In the genomic region with DNA sequence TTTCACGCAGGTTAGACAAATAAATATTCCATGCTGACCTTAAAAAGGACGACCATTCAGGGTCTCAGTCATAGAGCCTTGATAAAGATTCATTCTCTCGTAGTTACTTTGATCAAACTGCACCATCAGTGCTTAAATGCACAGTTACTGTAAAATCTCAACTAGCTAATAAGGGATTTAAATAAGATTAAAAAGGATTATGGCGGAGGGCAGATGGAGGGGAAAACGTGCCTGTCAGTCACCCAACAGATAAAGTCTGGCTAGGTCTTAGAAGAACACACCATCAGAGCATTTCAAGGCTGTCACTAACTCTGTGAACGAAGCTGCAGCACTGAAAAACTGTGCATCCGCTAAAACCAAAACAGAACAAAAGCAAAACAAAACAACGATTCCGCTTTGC, we compare ENCODE assay signal across 32 mouse cellular contexts. TPM values are rescaled to one million over a fixed set of nuclear protein-coding genes. Genes with fewer than 3 reads are reported as not detected.
DNase-seq lines count a peak whose midpoint lies in the region; ATAC-seq and TF ChIP-seq lines count a peak whose summit lies in the region.
"Had no signal": no experiment of that assay in that cellular context is flagged by ENCODE, and none has a peak within 500 bp of the region (broad histone marks: within the 10 kb centered on the region; RNA-seq: fewer than 3 reads in every experiment).

No protein-coding gene starts in this region.

- peak overlapping the region; percentile 78; the same call in 1 of the 2 replicates for H3K4me2 ChIP-seq in hindbrain, embryonic 14.5 days (replicated peaks)
- H3K4me2 ChIP-seq in midbrain, embryonic 12.5 days (replicated peaks) = peak overlapping the region; percentile 73; the same call in 1 of the 2 replicates

- H3K9ac ChIP-seq in hindbrain, embryonic 14.5 days = no peak overlapping the region
- H3K9ac ChIP-seq in midbrain, embryonic 12.5 days (replicated peaks) = no peak overlapping the region
- H3K9ac ChIP-seq: forebrain, embryonic 13.5 days; liver, embryonic 15.5 days; lung, embryonic 15.5 days; neural tube, embryonic 12.5 days had no signal

- no peaks in the 10 kb centered on the region for H3K36me3 ChIP-seq in hindbrain, embryonic 14.5 days (replicated peaks; ENCODE audit: control insufficient read depth, insufficient read depth)
- H3K36me3 ChIP-seq in hindbrain, embryonic 10.5 days = no peaks in the 10 kb centered on the region
- H3K36me3 ChIP-seq in midbrain, embryonic 12.5 days = no peaks in the 10 kb centered on the region
- H3K36me3 ChIP-seq: G1E; limb, embryonic 10.5 days; liver, embryonic 15.5 days; lung, embryonic 15.5 days; neural tube, embryonic 12.5 days had no signal

- TF ChIP-seq CTCF in brain, embryonic 14.5 days (IDR thresholded peaks at IDR 0.05; ENCODE audit: borderline replicate concordance, extremely low read depth, insufficient read depth, insufficient read length) = no peak

- no peak for TF ChIP-seq POLR2A in brain, embryonic 14.5 days (IDR thresholded peaks at IDR 0.05; ENCODE audit: borderline replicate concordance, extremely low read depth, insufficient read depth, insufficient read length, poor library complexity, severe bottlenecking)

- 65% methylated on average over 9 of the region's 9 CpGs for WGBS in hindbrain, embryonic 14.5 days
- 75% methylated on average over 9 of the region's 9 CpGs for WGBS in hindbrain, embryonic 10.5 days
- WGBS in midbrain, embryonic 12.5 days = 48% methylated on average over 9 of the region's 9 CpGs

- H3K27me3 ChIP-seq in hindbrain, embryonic 14.5 days (ENCODE audit: control insufficient read depth, insufficient read depth, low read length) = peaks cover 14% of the 10 kb centered on the region
- H3K27me3 ChIP-seq in hindbrain, embryonic 10.5 days (ENCODE audit: insufficient read depth, poor library complexity, severe bottlenecking) = peaks cover 54% of the 10 kb centered on the region
- H3K27me3 ChIP-seq in midbrain, embryonic 12.5 days = peaks cover 62% of the 10 kb centered on the region
- H3K27me3 ChIP-seq: CH12.LX had no signal

- H3K9me3 ChIP-seq in hindbrain, embryonic 14.5 days (ENCODE audit: control insufficient read depth, low read length) = no peaks in the 10 kb centered on the region
- no peaks in the 10 kb centered on the region for H3K9me3 ChIP-seq in hindbrain, embryonic 10.5 days
- H3K9me3 ChIP-seq in midbrain, embryonic 12.5 days = no peaks in the 10 kb centered on the region
- H3K9me3 ChIP-seq: forebrain, embryonic 13.5 days; G1E; limb, embryonic 10.5 days; liver, embryonic 15.5 days; lung, embryonic 15.5 days; megakaryocyte, embryonic 14.5 days; neural tube, embryonic 12.5 days had no signal

- DNase-seq in hindbrain, embryonic 14.5 days (ENCODE audit: low spot score) = no peak
- DNase-seq in hindbrain, embryonic 10.5 days (ENCODE audit: low spot score) = no peak
- peak; percentile 42 for DNase-seq in brain, embryonic 14.5 days (ENCODE audit: low read depth)
- DNase-seq in retina, adult 2 months (ENCODE audit: low read depth, low spot score) = peak; percentile 76
- no peak for DNase-seq in thymus, postnatal 4 days
- no peak for DNase-seq in kidney, adult 9 months
- DNase-seq: adrenal gland, postnatal 36 days; cerebellum, adult 11 months; cerebellum, adult 9-11 months; gastrocnemius, postnatal 36 days; heart, adult 2 months; kidney, adult 2 months; kidney, postnatal 10 days; liver; lung, postnatal 36 days had no signal

- H3K4me1 ChIP-seq in hindbrain, embryonic 14.5 days (replicated peaks; ENCODE audit: control insufficient read depth, insufficient read depth, low read length) = no peaks in the 10 kb centered on the region
- H3K4me1 ChIP-seq in hindbrain, embryonic 10.5 days (replicated peaks) = peaks cover 13% of the 10 kb centered on the region
- peaks cover 15% of the 10 kb centered on the region for H3K4me1 ChIP-seq in midbrain, embryonic 12.5 days

- H3K4me3 ChIP-seq in hindbrain, embryonic 14.5 days (replicated peaks; ENCODE audit: low read length) = no peak overlapping the region
- H3K4me3 ChIP-seq in hindbrain, embryonic 10.5 days = no peak overlapping the region
- no peak overlapping the region for H3K4me3 ChIP-seq in midbrain, embryonic 12.5 days
- H3K4me3 ChIP-seq: heart, adult 2 months; liver, embryonic 15.5 days; megakaryocyte, embryonic 14.5 days; neural tube, embryonic 12.5 days had no signal

- no peak for ATAC-seq in hindbrain, embryonic 14.5 days (ENCODE audit: low FRiP score)
- no peak for ATAC-seq in midbrain, embryonic 12.5 days (ENCODE audit: low FRiP score, low read depth)
- ATAC-seq: inflammation-experienced regulatory T-cells, adult 6 months; Patski had no signal

- H3K27ac ChIP-seq in hindbrain, embryonic 14.5 days = no peak overlapping the region
- H3K27ac ChIP-seq in hindbrain, embryonic 10.5 days = no peak overlapping the region
- no peak overlapping the region for H3K27ac ChIP-seq in midbrain, embryonic 12.5 days (replicated peaks)
- H3K27ac ChIP-seq: forebrain, embryonic 13.5 days; heart, adult 2 months; limb, embryonic 10.5 days; liver, embryonic 15.5 days; lung, embryonic 15.5 days; neural tube, embryonic 12.5 days had no signal

RNA-seq across cellular contexts. Expression of a gene that starts 1.6 kb away (rescaled TPM):
- polyA plus RNA-seq in hindbrain, embryonic 14.5 days (2014; fragmentation: Nextera tagmentation; extraction: Ambion mirVana) = 2.6 and 2.7 TPM in 2 replicates
- polyA plus RNA-seq in hindbrain, embryonic 10.5 days (2016; fragmentation: Nextera tagmentation; extraction: Ambion mirVana) = 0.91 and 1.8 TPM in 2 replicates
- 1.3 and 1.7 TPM in 2 replicates for polyA plus RNA-seq in brain, embryonic 14.5 days (2012; rRNA removed)
- polyA plus RNA-seq in midbrain, embryonic 12.5 days (2016; fragmentation: Nextera tagmentation; extraction: Ambion mirVana) = 0.46 and 0.72 TPM in 2 replicates
- polyA plus RNA-seq: G1E; kidney, adult 2 months; small intestine, adult 2 months had no signal

RNA-seq across cellular contexts. Expression of a gene that starts 32.9 kb away (rescaled TPM):
- not detected in 2 replicates for polyA plus RNA-seq in hindbrain, embryonic 14.5 days (2014; fragmentation: Nextera tagmentation; extraction: Ambion mirVana)
- not detected in 2 replicates for polyA plus RNA-seq in hindbrain, embryonic 10.5 days (2016; fragmentation: Nextera tagmentation; extraction: Ambion mirVana)
- not detected in 2 replicates for polyA plus RNA-seq in brain, embryonic 14.5 days (2012; rRNA removed)
- polyA plus RNA-seq in midbrain, embryonic 12.5 days (2016; fragmentation: Nextera tagmentation; extraction: Ambion mirVana) = not detected in 2 replicates
- polyA plus RNA-seq: cortical plate, adult 2 months; embryonic facial prominence, embryonic 11.5 days; forebrain, embryonic 13.5 days; G1E; heart, adult 2 months; heart, embryonic 14.5 days; kidney, adult 2 months; limb, embryonic 10.5 days; liver, embryonic 15.5 days; lung, embryonic 15.5 days; neural tube, embryonic 12.5 days; Patski; small intestine, adult 2 months; stomach, embryonic 16.5 days had no signal

RNA-seq across cellular contexts. Expression of a gene that starts 36.2 kb away (rescaled TPM):
- not detected in 2 replicates for polyA plus RNA-seq in hindbrain, embryonic 14.5 days (2014; fragmentation: Nextera tagmentation; extraction: Ambion mirVana)
- polyA plus RNA-seq in hindbrain, embryonic 10.5 days (2016; fragmentation: Nextera tagmentation; extraction: Ambion mirVana) = 0.15 TPM in 1 of 2 replicates, not detected in the other
- 0.04 TPM in 1 of 2 replicates, not detected in the other for polyA plus RNA-seq in brain, embryonic 14.5 days (2012; rRNA removed)
- polyA plus RNA-seq in midbrain, embryonic 12.5 days (2016; fragmentation: Nextera tagmentation; extraction: Ambion mirVana) = not detected in 2 replicates
- polyA plus RNA-seq: embryonic facial prominence, embryonic 11.5 days; G1E; heart, adult 2 months; heart, embryonic 14.5 days; kidney, adult 2 months; limb, embryonic 10.5 days; liver, embryonic 15.5 days; lung, embryonic 15.5 days; neural tube, embryonic 12.5 days; Patski; small intestine, adult 2 months; thymus, postnatal 0 days had no signal

Comparison
In these comparisons a context has a peak if more than half of its experiments do, and no peak if none do; other contexts are left out.
1. DNase-seq: peak in brain, embryonic 14.5 days (single experiment) and retina, adult 2 months (single experiment); none in hindbrain, embryonic 14.5 days (single experiment), hindbrain, embryonic 10.5 days (single experiment), thymus, postnatal 4 days (single experiment) and kidney, adult 9 months (single experiment).